Mouse (Mus musculus) C2C12 (cell line): ENCODE data around the gene Ankrd65. TPM values are rescaled to one million over a fixed set of nuclear protein-coding genes. Genes with fewer than 3 reads are reported as not detected.

Experiments used
- H3K27me3 ChIP-seq: one replicate; pipeline ENCODE4 v1.6.1; 2011; ENCODE audit not compliant: control insufficient read depth, insufficient read depth, insufficient read length
- H3K36me3 ChIP-seq: one replicate; pipeline ENCODE4 v1.6.1; 2011; ENCODE audit not compliant: control insufficient read depth, insufficient read depth
- H3K4me3 ChIP-seq: one replicate; pipeline ENCODE4 v1.5.1; 2011; ENCODE audit warnings: mild to moderate bottlenecking, control low read depth; ENCODE audit not compliant: poor library complexity, insufficient read depth, severe bottlenecking
- H3K79me2 ChIP-seq: one replicate; pipeline ENCODE4 v1.6.1; 2011; ENCODE audit not compliant: control insufficient read depth, insufficient read depth
- H3K79me3 ChIP-seq: one replicate; pipeline ENCODE4 v1.6.1; 2011; ENCODE audit warnings: low read depth, control low read depth
- H3ac ChIP-seq: one replicate; pipeline ENCODE3; 2011; ENCODE audit warnings: low read depth; ENCODE audit not compliant: control insufficient read depth, insufficient read length
- CEBPB ChIP-seq: IDR thresholded peaks from one replicate; pipeline ENCODE4 v1.6.1; 2011; ENCODE audit warnings: low read depth, mild to moderate bottlenecking, control low read depth, moderate library complexity
- CTCF ChIP-seq: IDR thresholded peaks from one replicate; pipeline ENCODE4 v1.5.1; 2011; ENCODE audit not compliant: control insufficient read depth, insufficient read depth, insufficient read length
- FOSL1 ChIP-seq: IDR thresholded peaks from one replicate; pipeline ENCODE4 v1.8.0; 2011; ENCODE audit warnings: mild to moderate bottlenecking, low read length; ENCODE audit not compliant: poor library complexity, insufficient read depth, severe bottlenecking
- MAX ChIP-seq: IDR thresholded peaks from one replicate; pipeline ENCODE4 v1.6.1; 2011; ENCODE audit warnings: mild to moderate bottlenecking, control low read depth
- MYOD1 ChIP-seq: IDR thresholded peaks from one replicate; pipeline ENCODE4 v1.6.1; 2011; ENCODE audit warnings: low read depth; ENCODE audit not compliant: control insufficient read depth, insufficient read length
- MYOG ChIP-seq: IDR thresholded peaks from one replicate; pipeline ENCODE4 v1.6.1; 2011; ENCODE audit not compliant: control insufficient read depth, insufficient read length; ENCODE audit errors: extremely low read depth
- USF1 ChIP-seq: IDR thresholded peaks from one replicate; pipeline ENCODE4 v1.6.1; 2011; ENCODE audit warnings: low read depth, mild to moderate bottlenecking, control low read depth, moderate library complexity
- polyA plus RNA-seq: library from polyadenylated mRNA; unstranded; fragments of >200 nt; fragmentation: generic; extraction: Trizol; gene quantifications from one replicate; pipeline ENCODE4 v1.2.1, GENCODE M21; 2012; ENCODE audit warnings: missing spikeins

Ankrd65 gene
- polyA plus RNA-seq, 1 experiment: not detected

DNA sequence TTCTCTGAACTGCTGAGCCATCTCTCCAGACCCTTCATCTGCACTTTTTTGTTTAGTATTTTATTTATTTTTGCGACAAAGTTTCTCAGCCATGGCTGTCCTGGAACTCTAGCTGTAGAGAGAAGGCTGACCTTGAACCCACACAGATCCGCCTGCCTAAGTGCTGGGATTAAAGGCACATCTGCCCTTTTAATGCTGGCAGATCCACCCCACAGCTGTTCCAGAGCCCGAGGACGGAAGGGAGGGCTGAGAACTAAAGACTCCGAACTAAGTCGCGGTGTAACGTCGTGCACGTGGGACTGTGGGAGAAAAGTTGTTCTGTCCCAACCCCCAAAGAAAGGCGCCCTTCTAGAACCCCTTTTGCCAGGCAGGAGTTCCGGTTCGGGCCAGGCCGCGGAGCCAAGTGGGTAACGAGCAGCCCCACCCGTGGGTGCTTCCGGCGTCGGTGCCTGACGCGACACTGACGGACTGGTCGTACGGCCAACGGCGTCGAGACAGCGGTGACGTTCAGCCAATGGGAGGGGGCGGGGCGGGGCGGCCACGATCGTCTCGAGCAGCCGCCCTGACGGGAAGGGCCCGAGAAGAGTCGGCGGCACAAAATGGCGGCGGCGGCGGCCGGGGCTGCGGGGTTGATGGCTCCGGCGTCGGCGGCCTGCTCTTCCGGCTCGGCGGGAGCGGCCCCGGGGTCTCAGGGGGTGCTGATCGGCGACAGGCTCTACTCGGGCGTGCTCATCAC is 21.9 kb downstream of the Ankrd65 start, which contains the start of gene Ccnl2:
Ccnl2 (plus strand) TSS at position 561 of the 736 bp plus-strand sequence.
- no peaks in the 10 kb centered on the region for H3K27me3 ChIP-seq

DNA sequence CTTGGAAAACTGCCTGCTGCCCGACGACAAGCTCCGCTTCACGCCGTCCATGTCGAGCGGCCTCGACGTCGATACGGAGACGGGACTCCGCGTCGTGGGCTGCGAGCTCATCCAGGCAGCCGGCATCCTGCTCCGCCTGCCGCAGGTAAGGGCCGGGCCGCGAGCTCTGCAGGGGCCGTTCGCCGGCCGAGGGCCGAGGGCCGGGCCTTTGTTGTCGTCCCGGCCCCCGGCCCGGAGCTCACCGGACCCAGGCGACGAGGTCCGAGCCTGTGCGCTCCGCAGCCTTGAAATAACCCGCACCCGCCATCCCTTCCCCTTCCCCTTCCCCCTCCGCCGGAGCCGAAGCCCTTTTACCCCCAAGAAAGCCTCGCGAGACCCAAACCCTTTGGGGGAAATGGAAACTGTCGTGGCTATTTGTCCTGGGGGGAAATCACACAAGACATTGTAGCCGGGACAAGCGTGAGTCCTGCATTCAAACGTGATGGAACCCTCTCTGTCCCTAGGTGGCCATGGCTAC is 22.5 kb downstream of the Ankrd65 start:
- no peaks in the 10 kb centered on the region for H3K27me3 ChIP-seq
- H3ac ChIP-seq: peak overlapping the region; percentile 99
- H3K79me2 ChIP-seq: peaks cover 73% of the 10 kb centered on the region
- peak overlapping the region; percentile 55 for H3K4me3 ChIP-seq
- TF ChIP-seq MYOG (no peak), CTCF (no peak), USF1 (no peak), CEBPB (no peak), MYOD1 (no peak), FOSL1 (no peak), MAX (no peak)
- peaks cover 47% of the 10 kb centered on the region for H3K79me3 ChIP-seq
- H3K36me3 ChIP-seq: peaks cover 73% of the 10 kb centered on the region

More for the DNA sequence above, 21.9 kb downstream of the Ankrd65 start, which contains the start of gene Ccnl2:
- TF ChIP-seq FOSL1 (no peak), MAX (peak; percentile 88)
- Histone ChIP-seq H3K79me2 (peaks cover 72% of the 10 kb centered on the region), H3K36me3 (peaks cover 69% of the 10 kb centered on the region), H3ac (peak within 1 kb of the TSS; percentile 99), H3K79me3 (peaks cover 42% of the 10 kb centered on the region), H3K4me3 (peak within 1 kb of the TSS; percentile 55)

DNA sequence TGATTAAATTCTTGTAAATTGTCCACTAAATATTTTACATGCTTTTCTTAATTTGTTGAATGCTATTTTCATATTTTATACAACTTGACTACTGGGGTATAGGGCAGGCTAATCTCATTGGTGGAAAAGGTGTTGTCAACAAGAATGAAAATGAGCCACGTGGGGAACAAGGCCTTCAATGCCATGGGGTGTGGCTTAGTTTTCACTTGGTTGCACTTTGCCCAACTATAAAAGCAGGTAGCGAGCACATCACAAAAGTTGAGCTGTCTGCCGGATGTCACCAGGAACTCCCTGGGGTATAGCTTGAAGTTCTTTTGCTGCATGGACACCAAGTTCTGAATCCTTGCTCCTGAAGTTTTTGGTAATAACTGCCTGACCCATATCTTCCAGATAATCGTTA is 27.3 kb downstream of the Ankrd65 start:
- H3K4me3 ChIP-seq: no peak overlapping the region
- H3K27me3 ChIP-seq: no peaks in the 10 kb centered on the region
- H3ac ChIP-seq: no peak overlapping the region
- TF ChIP-seq MAX: no peak
- TF ChIP-seq MYOD1: no peak
- no peak for TF ChIP-seq CTCF
- TF ChIP-seq FOSL1: no peak
- no peak for TF ChIP-seq USF1
- TF ChIP-seq MYOG: no peak
- TF ChIP-seq CEBPB: no peak
- peaks cover 99% of the 10 kb centered on the region for H3K79me2 ChIP-seq
- peaks cover 72% of the 10 kb centered on the region for H3K79me3 ChIP-seq
- peaks cover 84% of the 10 kb centered on the region for H3K36me3 ChIP-seq

DNA sequence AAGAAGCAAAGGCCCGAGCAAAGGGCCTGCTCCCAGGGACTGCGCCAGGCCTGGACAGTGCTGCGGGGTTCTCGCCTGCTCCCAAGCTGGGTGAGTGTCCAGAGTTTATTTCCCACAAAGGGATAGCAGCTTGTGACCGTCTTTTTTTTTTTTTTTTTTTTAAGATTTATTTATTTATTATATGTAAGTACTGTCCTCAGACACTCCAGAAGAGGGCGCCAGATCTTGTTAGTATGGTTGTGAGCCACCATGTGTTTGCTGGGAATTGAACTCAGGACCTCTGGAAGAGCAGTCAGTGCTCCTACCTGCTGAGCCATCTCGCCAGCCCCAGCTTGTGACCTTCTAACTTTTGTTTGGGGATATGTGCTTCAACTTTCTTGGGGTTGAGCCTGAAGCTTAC is 30.8 kb downstream of the Ankrd65 start:
- H3K27me3 ChIP-seq: no peaks in the 10 kb centered on the region
- H3ac ChIP-seq: no peak overlapping the region
- H3K36me3 ChIP-seq: peaks cover 97% of the 10 kb centered on the region
- TF ChIP-seq FOSL1: no peak
- TF ChIP-seq CTCF: no peak
- no peak for TF ChIP-seq CEBPB
- TF ChIP-seq MYOD1: no peak
- TF ChIP-seq MAX: no peak
- no peak for TF ChIP-seq MYOG
- no peak for TF ChIP-seq USF1
- H3K79me2 ChIP-seq: peaks cover 89% of the 10 kb centered on the region
- H3K79me3 ChIP-seq: peaks cover 58% of the 10 kb centered on the region
- H3K4me3 ChIP-seq: no peak overlapping the region

DNA sequence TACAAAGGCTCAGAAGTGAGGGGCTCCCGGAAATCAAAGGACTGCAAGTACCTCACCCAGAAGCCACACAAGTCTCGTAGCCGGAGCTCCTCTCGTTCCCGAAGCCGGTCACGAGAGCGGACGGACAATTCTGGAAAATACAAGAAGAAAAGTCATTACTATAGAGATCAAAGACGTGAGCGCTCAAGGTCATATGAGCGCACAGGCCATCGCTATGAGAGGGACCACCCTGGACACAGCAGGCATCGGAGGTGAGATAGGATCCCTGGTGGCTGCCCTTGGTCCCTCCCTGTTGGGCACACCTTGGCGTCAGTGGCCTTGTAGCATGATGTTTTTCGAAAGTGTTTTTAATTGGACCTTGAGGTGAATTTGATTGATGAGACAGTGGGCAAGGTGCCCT is 33.2 kb downstream of the Ankrd65 start:
- no peak overlapping the region for H3ac ChIP-seq
- peaks cover 64% of the 10 kb centered on the region for H3K79me2 ChIP-seq
- no peak for TF ChIP-seq MYOG
- H3K4me3 ChIP-seq: no peak overlapping the region
- no peaks in the 10 kb centered on the region for H3K27me3 ChIP-seq
- H3K79me3 ChIP-seq: peaks cover 36% of the 10 kb centered on the region
- H3K36me3 ChIP-seq: peaks cover 93% of the 10 kb centered on the region

DNA sequence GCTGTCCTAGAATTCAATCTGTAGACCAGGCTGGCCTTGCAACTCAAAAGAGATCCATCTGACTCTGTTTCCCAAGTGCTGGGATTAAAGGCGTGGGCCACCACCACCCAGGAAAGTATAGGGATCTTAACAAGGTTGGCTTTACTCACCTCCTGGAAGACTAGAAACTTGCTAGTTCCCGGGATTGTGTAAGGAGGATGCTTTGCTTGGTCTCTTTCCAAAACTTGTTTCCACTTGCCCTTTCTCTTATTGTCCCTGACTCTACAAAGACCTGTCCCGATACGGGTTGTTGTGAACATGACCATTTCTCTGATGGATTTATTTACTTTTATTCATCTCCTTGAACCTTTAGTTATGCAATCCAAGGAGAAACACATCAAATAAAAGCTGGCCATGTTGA is 39.6 kb downstream of the Ankrd65 start:
- H3K36me3 ChIP-seq: peaks cover 43% of the 10 kb centered on the region
- H3K79me3 ChIP-seq: peaks cover 17% of the 10 kb centered on the region
- H3K4me3 ChIP-seq: no peak overlapping the region
- peaks cover 19% of the 10 kb centered on the region for H3K79me2 ChIP-seq
- H3K27me3 ChIP-seq: no peaks in the 10 kb centered on the region
- TF ChIP-seq FOSL1: no peak
- TF ChIP-seq CEBPB: no peak
- no peak for TF ChIP-seq MYOD1
- TF ChIP-seq MAX: no peak
- TF ChIP-seq USF1: no peak
- no peak for TF ChIP-seq CTCF
- no peak for TF ChIP-seq MYOG
- H3ac ChIP-seq: no peak overlapping the region
